Mouse (Mus musculus): ENCODE results near the gene H2-D1.

GRCm38 (mm10) chr17:35236996-35237395, 25.5 kb upstream of the H2-D1 start:
- no peak for TF ChIP-seq CTCF (IDR thresholded peaks at IDR 0.05; ENCODE audit: low read depth)
- no peak for TF ChIP-seq EP300 (optimal IDR thresholded peaks at IDR 0.05)

All from stomach, postnatal 0 days (tissue).